Mouse (Mus musculus) frontal cortex, postnatal 25 days (tissue): ENCODE data around the gene Cracr2b.

Experiments used
- DNase-seq, 2 experiments: peaks; one replicate each; pipeline ENCODE4 v3.0.0; 2022; ENCODE audit warnings: low spot score in 2 of 2

Gene Cracr2b

DNA sequence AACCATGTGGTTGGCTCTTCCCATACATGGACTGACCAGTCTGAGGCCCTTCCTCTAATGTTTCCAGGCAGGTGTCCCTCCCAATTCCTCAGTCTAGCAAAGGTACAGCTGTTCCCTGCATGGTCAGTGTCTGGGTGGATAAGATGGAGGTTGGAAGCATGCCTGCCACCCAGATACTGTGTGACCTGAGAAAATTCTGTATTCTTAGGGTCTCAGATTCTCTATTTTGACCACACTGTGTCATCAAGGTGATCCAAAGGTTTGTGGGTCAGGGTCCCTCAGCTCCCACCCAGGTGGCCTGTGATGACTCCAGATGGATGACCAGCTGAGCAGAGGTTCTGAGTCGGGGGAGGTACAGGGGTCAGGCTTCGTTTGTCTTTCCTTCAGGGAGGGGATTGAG is 24.3 kb downstream of the Cracr2b start:
- no peak for DNase-seq

DNA sequence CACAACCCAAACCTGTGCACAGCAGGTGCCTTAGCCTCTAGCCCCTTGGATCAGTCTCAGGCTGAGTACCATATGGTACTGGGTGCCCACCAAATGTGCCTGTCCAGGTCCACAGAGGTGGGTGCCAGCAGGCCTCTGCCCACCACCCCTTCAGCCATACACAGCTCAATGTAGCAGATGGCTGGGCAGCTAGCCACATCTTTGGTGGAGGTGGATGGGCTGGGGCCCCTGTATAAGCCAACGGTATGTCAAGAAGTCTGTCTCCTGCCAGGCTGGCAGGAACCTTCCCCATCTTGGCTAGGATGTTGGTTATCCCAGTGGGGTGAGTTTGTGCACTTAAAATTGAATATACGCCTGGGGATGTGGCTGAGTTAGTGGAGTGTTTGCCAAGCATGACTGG is 24.7 kb downstream of the Cracr2b start:
- DNase-seq: no peak

DNA sequence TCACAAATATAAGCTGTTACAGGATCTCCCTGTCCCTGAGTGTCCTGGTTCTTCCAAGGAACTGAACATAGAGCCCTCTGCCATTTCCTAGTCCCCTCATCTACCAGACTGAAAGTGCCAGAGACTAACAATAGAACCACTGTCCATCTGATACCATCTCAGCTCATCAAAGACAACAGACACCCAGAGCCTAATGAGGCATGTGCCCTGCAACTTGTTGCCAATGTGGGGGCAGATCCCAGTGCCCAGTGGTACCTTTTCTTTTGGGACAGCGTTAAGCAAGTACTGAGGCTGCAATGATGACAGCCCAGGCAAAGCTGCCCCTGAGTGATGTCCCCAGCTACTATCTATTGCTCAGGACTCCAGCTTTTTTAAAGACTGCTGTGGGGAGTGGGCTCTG is 25.3 kb downstream of the Cracr2b start:
- no peak for DNase-seq

DNA sequence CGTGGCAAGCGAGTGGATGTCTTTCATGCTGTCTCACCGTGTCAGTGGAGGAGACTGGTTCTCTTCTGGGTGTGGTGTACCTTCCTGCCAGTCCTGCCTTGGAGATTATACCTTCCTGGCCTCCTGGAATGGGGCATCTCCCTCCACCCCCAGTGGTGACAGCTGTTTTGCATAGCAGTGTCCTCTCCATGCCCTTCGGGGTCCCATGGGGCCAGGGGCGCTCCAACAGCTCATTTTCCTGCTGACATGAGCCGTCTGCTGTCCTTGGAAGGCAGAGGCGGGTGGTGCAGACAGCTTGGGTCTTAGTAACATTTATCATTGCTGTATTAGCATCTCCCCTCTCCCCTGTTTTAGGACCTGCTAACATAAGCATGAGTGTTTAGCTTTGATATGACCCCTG is 26.2 kb downstream of the Cracr2b start:
- DNase-seq: no peak

DNA sequence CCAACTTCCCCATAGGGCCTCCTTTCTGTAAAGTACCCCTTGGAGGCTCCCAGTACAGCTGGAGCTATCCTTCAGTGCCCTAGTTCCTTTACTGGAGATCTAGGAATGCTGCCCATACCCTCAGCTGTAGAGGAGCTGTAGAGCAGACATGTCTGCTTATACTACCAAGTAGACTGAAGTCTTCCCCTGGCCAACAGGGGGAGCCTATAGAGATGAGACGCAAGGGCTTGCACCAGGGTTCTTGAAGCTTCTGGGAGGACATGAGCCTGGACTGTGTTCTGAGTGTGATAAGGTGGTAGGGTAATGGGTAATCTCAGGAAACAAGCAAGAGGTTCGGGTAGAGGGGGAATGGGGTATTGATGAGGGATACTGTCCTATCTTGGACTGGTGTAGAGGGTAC is 30.3 kb downstream of the Cracr2b start:
- no peak for DNase-seq

DNA sequence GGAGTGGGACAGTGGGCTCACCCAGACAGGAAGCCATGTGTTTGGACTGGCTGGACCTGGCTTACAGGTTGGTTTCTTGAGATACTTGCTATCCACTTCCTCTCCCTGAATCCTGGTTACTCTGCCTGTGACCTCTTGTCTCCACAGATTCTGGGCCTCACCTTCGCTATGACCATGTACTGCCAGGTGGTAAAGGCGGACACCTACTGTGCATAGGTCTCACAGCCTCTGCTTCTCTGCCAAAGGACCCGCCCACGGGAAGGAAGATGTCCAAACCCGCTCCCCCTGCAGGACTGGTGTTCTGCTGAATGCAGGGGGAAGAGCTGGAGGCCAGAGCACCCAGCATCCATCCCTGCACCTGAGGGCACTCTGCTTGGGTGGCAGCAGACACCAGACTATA is 31.8 kb downstream of the Cracr2b start:
- no peak for DNase-seq

DNA sequence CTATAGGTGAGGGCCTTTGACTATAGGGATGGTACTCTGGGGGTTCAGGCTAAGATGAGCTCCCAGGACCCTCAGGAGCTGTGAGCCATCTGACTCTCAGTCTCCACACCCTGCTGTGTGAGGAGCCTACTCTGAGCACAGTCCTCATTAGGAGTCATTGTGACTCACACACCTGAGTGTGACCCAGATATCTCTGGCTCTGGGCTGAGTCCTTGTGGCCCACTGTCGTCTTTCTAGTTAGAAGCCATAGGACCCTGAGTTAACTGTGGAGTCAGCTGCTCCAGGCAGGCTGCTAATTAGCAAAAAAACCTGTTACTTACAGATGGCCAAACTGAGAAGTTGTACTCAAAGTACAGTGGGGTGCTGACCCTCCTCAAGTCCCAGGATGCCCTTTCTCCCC is 32.8 kb downstream of the Cracr2b start:
- DNase-seq: no peak

DNA sequence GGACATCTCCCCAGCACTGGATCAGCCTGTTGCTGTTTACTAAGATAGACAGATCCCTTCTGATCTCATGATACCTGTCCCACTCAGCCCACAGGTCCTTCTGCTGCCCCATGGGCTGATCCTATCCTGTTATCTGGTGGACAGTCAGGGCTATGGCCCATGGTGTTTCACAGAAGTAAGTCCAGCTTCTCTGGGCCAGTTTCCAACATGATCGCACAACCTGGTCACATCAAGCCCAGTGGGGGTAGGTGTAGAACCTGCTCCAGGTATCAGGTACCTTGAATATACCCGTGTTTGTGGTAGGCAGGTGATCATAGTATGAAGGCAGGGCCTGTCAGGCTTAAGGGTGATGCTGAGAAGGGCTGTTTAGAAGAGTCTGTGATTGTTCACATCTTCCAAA is 34.5 kb downstream of the Cracr2b start:
- DNase-seq: no peak

DNA sequence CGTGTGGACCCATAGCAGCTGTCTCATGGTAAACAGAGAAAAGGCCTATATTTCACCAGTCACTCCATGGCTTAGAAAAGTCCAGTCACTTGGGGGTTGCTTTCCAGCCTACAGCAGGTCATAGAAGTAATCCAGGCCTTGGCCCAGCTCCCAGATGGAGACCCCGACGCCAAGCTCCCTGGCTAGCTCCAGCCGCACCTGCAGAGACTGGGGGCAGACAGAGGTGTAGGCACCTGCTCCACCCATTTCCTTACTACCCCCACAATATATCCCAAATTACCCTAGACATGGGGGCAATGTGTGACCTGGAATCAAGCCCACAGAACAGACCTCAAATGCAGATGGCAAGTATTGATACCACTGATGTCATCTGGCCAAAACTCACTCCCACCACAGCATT is 35.0 kb downstream of the Cracr2b start:
- no peak for DNase-seq

DNA sequence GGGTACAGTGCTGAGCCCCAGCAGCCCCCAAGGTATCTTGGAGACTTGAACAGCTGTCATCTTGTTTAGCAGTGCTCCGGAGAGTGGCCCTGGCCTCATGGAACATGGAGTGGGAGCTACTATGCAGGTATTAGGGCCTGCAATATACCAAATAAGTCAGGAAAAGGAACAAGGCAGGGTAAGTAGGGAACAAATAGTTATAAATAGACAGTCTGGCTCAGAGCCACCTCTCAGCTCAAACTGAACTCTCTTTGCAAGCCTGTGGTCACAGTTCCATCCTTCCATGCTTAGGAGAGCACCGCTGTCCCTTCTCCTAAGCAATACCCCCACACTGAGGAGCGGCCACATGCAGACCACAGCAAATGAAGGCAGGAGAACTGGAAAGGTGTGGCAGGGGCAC is 36.7 kb downstream of the Cracr2b start:
- DNase-seq: no peak

DNA sequence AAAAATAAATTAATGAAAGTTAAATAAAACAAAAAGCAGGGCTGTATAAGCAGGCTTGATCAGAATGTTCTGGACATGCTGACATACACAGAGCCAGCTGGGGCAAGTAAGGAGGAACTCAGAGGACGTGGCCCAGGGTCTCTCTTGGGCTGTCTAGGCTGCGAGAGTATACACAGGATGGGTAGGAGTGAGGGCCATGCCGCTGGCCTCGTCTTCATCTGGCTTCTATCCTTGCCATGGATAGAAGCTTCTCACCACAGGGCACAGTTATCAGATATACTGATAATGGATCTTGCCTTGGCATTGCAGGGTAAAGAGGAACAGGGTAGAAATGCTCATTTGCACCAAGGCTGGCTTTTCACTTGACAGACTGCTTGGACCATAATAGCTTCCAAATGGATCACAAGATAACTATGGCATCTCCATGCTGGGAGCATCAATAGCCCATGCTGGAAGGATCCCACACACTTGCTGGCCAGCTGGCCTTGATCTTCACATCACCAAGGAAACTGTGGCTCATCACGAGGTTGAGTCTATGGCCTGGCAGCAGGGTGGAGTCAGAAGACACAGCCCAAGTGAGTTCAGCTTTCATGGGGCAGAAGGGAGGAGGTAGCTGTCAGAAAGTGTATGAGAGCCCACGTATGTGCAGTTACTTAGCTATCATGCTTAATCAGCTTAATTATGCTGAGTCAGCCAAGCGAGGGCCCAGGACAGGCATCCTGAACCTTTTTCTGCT is 41.1 kb downstream of the Cracr2b start:
- DNase-seq: no peak

DNA sequence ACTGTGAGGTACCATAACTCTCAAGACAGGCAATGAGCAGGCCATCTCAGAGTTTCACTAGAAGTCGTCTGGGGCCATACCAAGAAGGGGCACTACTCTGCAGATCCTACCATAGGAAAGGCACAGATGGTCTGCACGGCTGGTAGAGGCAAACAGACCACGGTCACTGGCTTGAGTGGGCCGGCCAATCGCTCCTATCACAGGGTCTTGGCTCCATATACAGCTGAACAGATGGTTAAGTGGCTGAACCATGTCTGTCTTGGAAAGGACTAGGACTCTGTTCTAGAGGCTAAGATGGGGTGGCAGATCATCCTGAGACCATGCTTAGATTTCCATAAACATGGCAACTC is 41.6 kb downstream of the Cracr2b start:
- DNase-seq: no peak

DNA sequence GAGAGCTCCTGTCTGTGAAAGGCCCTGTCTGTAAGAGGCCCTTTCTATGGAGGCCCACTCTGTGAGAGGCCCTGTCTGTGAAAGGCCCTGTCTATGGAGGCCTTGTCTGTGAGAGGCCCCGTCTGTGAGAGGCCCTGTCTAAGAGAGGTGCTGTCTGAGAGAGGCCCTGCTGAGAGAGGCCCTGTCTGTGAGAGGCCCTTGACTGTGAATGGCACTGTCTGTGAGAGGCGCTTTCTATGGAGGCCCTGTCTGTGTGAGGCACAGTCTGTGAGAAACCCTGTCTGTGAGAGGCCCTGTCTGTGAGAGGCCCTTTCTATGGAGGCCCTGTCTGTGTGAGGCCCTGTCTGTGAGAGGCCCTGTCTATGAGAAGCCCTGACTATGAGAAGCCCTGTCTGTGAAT is 45.4 kb downstream of the Cracr2b start:
- no peak for DNase-seq

DNA sequence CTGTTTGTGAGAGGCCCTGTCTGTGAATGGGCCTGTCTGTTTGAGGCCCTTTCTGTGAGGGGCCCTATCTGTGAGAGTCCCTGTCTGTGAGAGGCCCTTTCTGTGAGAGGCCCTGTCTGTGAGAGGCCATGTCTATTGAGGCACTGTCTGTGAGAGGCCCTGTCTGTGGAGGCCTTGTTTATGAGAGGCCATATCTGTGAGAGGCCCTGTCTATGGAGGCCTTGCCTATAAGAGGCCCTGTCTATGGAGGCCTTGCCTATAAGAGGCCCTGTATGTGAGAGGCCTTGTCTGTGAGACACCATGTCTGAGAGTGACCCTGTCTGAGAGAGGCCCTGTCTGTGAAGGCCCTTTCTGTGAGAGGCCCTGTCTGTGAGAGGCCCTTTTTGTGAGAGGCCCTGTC is 47.3 kb downstream of the Cracr2b start:
- DNase-seq: no peak

DNA sequence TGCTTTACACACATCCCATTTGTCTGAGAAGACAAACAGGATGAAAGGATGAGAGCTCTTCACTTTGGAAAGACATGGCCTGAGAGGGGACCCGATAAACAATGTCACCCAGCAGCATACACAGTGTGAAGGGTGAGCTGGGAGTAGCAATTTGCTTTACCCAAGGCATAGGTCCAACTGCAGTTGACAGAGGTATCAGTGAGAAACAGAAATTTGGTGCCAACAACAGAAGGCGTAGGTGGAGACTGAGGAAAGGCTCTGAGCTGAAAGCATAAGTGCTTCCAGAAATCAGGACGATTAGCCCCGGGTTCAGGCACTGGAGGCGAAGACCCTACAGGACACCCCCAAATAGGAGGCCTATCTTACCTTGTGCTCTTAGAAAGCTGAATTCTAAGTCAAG is 49.3 kb downstream of the Cracr2b start:
- DNase-seq: no peak

DNA sequence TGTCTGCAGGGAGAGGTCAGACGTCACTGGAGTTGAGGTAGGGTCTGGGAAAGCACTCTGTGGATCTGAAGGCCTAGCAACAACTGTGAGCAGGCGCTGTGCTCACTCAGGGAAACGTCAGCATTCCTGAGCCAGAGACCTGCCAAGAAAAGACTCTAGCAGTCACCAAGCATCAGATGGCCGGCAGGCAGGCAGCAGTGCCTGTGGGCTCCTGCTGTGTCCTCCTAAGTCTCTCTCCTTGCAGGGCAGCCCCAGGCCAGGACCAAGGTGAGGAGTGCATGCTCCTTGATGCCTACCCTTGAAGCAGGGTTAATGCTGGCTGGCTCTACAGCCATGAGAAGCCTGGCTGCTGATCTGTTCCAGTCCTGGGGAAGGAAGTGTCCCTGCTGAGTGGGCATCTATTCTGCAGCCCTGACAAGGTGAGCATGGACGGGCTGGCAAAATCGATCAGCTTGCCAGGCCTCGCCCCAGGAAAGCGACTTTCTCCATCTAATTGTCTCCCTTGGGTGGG is 49.8 kb downstream of the Cracr2b start:
- no peak for DNase-seq
